Mouse (Mus musculus) midbrain, embryonic 16.5 days (tissue): Measurements from ENCODE around the gene Cog6. TPM values are rescaled to one million over a fixed set of nuclear protein-coding genes. Genes with fewer than 3 reads are reported as not detected.

ENCODE experiments used
- ATAC-seq: fragments of 200-750 bp; cut with Nextera tagmentation; 2 replicates; pipeline ENCODE4 v1.8.0; 2017; ENCODE audit warnings: moderate TSS enrichment
- H3K27ac ChIP-seq: fragments of 300-500 bp; sonication (generic); 2 replicates; pipeline ENCODE4 v1.5.1; 2014; ENCODE audit warnings: mild to moderate bottlenecking, low read length, mixed read lengths
- H3K27me3 ChIP-seq: fragments of 300-500 bp; sonication (generic); 2 replicates; pipeline ENCODE4 v1.6.1; 2014; ENCODE audit warnings: low read depth, low read length, mixed read lengths; ENCODE audit not compliant: control insufficient read depth, insufficient read depth
- H3K36me3 ChIP-seq: fragments of 300-500 bp; sonication (generic); 2 replicates; pipeline ENCODE4 v1.6.1; 2014; ENCODE audit warnings: mild to moderate bottlenecking, low read length, moderate library complexity, mixed read lengths; ENCODE audit not compliant: control insufficient read depth, insufficient read depth
- H3K4me1 ChIP-seq: fragments of 300-500 bp; sonication (generic); 2 replicates; pipeline ENCODE4 v1.6.1; 2014; ENCODE audit warnings: mild to moderate bottlenecking, low read length, mixed read lengths; ENCODE audit not compliant: control insufficient read depth, insufficient read depth
- H3K4me2 ChIP-seq: fragments of 300-500 bp; sonication (generic); 2 replicates; pipeline ENCODE4 v1.6.1; 2014; ENCODE audit warnings: mild to moderate bottlenecking, low read length, mixed read lengths
- H3K4me3 ChIP-seq: fragments of 300-500 bp; sonication (generic); 2 replicates; pipeline ENCODE4 v1.5.1; 2014; ENCODE audit warnings: low read depth, mild to moderate bottlenecking, low read length, moderate library complexity, mixed read lengths
- H3K9ac ChIP-seq: fragments of 300-500 bp; sonication (generic); 2 replicates; pipeline ENCODE4 v1.6.1; 2014; ENCODE audit warnings: low read depth, low read length, mixed read lengths
- H3K9me3 ChIP-seq: fragments of 300-500 bp; sonication (generic); replicated peaks from 2 replicates; pipeline ENCODE4 v1.6.1; 2014; ENCODE audit warnings: mild to moderate bottlenecking, low read length, mixed read lengths; ENCODE audit not compliant: control insufficient read depth, poor library complexity, severe bottlenecking
- WGBS: fragments of 180-500 bp; shearing (Covaris S2); extraction: QIAGEN DNeasy Blood & Tissue Kit; methylation state at CpG from one replicate; pipeline ENCODE4 v1.1.7; 2014; 5-methylcytosine and 5-hydroxymethylcytosine counted together
- polyA plus RNA-seq: library from polyadenylated mRNA; unstranded; fragments of >200 nt; fragmentation: Nextera tagmentation; extraction: Ambion mirVana; gene quantifications from 2 replicates; pipeline ENCODE4 v1.2.1, GENCODE M21; 2015

The Cog6 gene
- polyA plus RNA-seq: 60.0 and 66.4 TPM in 2 replicates

DNA sequence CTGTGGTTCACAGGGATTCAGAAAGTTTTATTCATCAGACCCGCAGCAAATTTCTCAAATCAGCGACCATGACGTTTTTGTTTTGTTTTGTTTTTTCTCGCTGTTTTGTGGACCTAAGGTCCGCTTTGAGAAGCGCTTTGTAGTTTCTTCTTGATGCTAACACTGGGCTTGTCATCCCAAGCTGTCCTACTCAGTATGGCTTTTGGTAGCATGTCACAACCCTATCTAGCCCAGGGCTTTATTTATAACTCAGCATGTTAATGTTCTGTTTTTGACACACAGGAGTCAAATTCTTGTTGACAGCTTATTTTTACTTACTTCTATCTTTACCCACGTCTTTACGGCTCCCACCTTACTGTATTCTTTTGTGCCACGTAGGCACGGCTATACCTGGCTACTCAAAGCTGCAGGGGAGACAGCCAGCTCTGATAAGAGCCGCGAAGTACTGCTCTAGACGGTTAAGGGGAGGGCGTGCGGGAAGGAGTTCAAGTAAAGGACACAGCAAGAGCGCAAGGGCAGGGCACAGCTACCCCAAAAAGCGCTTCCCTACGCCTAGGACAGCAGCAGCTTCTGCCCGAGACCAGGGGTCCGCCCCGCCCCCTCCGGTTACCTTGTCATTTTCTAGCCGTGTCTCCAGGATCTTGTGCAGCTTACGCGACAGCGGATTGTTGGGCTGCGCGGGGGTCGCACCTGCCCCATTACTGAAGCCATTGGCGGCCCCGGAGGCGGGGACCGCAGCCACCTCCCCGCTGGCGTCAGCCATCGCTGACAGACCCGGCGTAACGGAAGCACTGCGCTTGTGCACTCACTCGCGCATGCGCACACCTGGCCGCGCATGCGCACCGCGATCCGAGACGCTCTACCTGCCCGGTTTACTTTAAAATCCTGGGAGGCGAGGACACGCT is at the start of gene Cog6:
Cog6 (minus strand) TSS at position 802 of the 905 bp plus-strand sequence.
- Histone ChIP-seq H3K9me3 (no peaks in the 10 kb centered on the region), H3K4me2 (peak within 1 kb of the TSS; percentile 72), H3K27me3 (no peaks in the 10 kb centered on the region; the same call in 1 of the 2 replicates), H3K9ac (peak within 1 kb of the TSS; percentile 86), H3K36me3 (peaks cover 9% of the 10 kb centered on the region; the same call in 1 of the 2 replicates), H3K27ac (peak within 1 kb of the TSS; percentile 81), H3K4me3 (peak within 1 kb of the TSS; percentile 89), H3K4me1 (peaks cover 7% of the 10 kb centered on the region)
- 4% methylated on average over 53 of the region's 53 CpGs for WGBS
- ATAC-seq: peak; percentile 91

DNA sequence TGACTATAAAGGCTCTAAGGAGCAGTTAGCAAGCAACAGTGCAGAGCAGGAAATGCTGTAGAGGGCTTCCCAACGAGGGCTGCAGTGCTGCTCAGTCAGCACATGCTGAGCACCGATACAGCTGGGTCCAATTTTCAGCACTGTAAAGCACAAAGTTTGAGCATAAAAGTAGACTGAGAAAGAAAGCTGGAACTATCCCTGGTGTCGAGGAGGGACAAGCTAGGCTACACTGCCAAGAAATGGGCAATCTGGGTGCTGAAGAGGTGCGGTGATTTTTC is 49.0 kb upstream of the Cog6 start:
- Histone ChIP-seq H3K27ac (no peak overlapping the region), H3K4me1 (no peaks in the 10 kb centered on the region), H3K9ac (no peak overlapping the region), H3K36me3 (no peaks in the 10 kb centered on the region), H3K4me3 (no peak overlapping the region), H3K4me2 (no peak overlapping the region), H3K9me3 (no peaks in the 10 kb centered on the region), H3K27me3 (no peaks in the 10 kb centered on the region)
- WGBS: 82% methylated on average over 4 of the region's 4 CpGs
- ATAC-seq: no peak

DNA sequence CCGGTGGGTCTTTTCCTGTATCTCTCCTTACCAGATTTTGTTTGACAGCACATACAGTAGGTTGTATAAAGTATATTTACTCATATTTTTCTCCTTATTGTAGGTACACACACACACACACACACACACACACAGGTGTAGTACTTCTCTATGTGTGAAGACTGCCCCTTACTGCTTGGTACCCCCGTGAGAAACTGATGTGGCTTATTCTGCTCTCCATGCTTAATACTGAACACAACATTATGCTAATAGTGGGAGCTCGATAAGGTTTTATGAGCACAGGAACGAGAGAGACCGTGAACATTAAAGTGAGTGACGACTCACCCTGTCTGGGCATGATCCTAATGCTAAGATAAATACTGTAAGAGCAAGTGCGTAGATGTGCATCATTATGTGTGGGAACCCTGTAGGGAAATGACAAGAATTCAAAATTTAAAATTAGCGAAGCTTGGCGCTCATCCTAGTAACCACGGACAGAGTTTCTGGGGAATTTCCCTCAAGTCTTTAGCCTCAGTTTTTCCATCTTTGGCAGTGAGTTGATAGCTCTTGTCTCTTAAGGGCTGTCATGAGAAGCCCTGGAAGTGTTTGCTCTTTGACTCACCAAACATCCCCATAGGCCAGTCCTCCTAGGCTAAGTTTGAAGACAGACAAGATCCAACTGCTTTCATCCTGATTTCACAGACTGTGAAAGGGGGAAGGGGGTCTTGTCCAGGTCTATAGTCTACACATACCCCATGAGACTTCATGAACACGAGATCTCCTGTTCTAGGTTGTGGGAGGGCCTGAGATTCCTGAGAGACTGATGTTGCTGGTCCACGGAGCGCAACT is 48.4 kb upstream of the Cog6 start:
- WGBS: 84% methylated on average over 13 of the region's 13 CpGs
- Histone ChIP-seq H3K27me3 (no peaks in the 10 kb centered on the region), H3K27ac (no peak overlapping the region), H3K9ac (no peak overlapping the region), H3K4me1 (no peaks in the 10 kb centered on the region), H3K36me3 (no peaks in the 10 kb centered on the region), H3K4me3 (no peak overlapping the region), H3K9me3 (no peaks in the 10 kb centered on the region), H3K4me2 (no peak overlapping the region)
- no peak for ATAC-seq

DNA sequence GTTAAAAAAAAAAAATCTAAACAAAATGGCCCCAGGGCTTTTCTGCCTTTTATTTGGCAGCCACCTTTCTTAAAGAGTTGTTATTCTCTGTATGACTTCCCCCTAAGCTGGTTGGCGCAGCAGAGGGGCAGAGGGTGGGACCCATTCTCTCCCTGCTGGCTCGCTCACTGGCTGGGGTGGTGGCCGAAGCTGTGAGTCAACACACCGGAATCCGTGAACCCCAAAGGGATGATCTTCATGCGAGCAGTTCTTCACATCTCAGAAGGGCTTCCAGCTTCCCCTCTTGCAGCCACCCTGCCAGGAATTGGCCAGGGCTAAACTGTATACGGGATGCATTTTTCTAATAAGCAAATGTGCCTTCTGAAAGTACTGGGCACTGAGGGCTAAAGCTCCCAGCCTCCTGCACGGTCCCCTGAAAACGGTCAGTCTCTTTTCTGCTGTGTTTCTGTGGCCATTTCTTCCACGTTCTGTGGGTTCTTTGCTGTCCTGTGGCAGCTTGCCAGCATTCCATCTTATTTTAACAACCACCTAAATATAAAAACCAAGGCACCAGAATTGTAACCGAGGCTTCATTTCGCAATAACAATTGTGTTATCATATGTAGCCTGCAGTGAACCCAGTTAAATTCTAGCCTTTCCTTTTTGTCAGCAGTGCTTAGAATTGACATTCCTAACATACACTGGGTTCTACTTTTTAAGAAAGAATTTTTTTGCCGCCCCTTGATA is 46.5 kb upstream of the Cog6 start:
- Histone ChIP-seq H3K27ac (no peak overlapping the region), H3K9me3 (no peaks in the 10 kb centered on the region), H3K4me1 (no peaks in the 10 kb centered on the region), H3K36me3 (no peaks in the 10 kb centered on the region), H3K9ac (no peak overlapping the region), H3K27me3 (no peaks in the 10 kb centered on the region), H3K4me2 (no peak overlapping the region), H3K4me3 (no peak overlapping the region)
- ATAC-seq: no peak
- 57% methylated on average over 13 of the region's 13 CpGs for WGBS

DNA sequence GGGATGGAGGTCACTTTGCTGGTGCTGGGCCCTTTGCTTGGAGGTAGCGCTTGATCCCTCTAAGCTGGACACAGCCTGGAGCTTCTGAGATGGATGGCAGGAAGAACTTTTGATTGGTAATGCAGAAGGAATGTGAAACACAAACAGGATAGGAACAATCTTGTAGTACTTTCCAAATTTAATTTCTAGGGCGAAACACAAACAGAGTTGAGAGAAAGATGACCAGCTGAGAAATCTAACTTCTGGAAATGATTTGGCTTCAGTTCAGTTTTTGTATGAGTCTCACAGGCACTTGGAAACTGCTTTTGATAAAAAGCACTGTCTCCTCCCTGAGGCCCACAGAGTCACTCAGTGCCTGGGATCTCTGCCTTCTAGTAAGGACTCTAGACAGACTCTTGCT is 42.9 kb upstream of the Cog6 start:
- H3K9ac ChIP-seq: no peak overlapping the region
- no peaks in the 10 kb centered on the region for H3K36me3 ChIP-seq
- ATAC-seq: no peak
- H3K4me3 ChIP-seq: no peak overlapping the region
- H3K27me3 ChIP-seq: no peaks in the 10 kb centered on the region
- H3K4me1 ChIP-seq: no peaks in the 10 kb centered on the region; the same call in 1 of the 2 replicates
- H3K9me3 ChIP-seq: no peaks in the 10 kb centered on the region
- no peak overlapping the region for H3K4me2 ChIP-seq
- WGBS: 85% methylated on average over 2 of the region's 2 CpGs
- no peak overlapping the region for H3K27ac ChIP-seq

DNA sequence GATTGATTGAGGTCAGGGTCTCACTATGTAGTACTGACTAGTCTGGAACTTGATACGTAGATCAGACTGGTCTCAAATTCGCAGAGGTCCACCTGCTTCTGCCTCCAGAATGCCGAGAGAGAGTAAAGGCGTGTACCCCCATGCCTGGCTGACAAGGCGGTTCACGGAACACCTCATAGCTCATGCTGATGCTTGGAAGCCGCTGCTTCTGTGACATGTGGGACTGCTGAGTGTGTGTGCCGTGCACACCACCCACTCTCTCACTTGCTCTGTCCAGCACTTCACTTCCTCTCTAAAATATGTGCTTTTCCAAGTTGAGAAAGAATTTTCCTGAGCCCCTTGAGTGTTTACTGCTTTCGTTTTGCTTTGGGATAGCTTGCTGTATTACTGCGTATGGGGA is 39.4 kb upstream of the Cog6 start:
- no peak for ATAC-seq
- 91% methylated on average over 10 of the region's 10 CpGs for WGBS
- no peak overlapping the region for H3K27ac ChIP-seq

DNA sequence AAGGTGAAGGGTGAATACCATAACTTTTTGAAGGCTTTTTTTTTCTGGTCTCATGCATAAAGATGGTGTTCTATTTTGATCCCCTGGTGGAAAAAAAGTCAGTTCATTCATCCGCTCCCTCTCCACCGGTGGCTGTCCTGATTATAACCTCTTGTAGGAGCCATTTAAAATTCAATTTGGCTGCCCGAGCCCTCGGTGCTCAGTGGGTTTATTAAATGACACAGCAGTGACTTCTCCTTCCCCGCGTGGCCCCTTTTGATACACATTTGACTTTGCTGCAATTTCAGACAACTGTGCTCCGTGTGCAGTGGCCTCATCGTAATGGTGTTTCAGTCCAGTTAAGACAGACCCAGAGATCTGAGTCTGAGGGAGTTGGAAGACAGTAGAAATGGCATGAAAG is 35.3 kb upstream of the Cog6 start:
- Histone ChIP-seq H3K4me3 (no peak overlapping the region), H3K9me3 (no peaks in the 10 kb centered on the region), H3K27ac (no peak overlapping the region), H3K9ac (no peak overlapping the region), H3K4me1 (no peaks in the 10 kb centered on the region; the same call in 1 of the 2 replicates), H3K4me2 (no peak overlapping the region), H3K36me3 (no peaks in the 10 kb centered on the region), H3K27me3 (no peaks in the 10 kb centered on the region)
- ATAC-seq: no peak
- 19% methylated on average over 8 of the region's 8 CpGs for WGBS

More for the DNA sequence above, 39.4 kb upstream of the Cog6 start:
- Histone ChIP-seq H3K9ac (no peak overlapping the region), H3K9me3 (no peaks in the 10 kb centered on the region), H3K4me1 (no peaks in the 10 kb centered on the region; the same call in 1 of the 2 replicates), H3K4me3 (no peak overlapping the region), H3K36me3 (no peaks in the 10 kb centered on the region), H3K27me3 (no peaks in the 10 kb centered on the region), H3K4me2 (no peak overlapping the region)

DNA sequence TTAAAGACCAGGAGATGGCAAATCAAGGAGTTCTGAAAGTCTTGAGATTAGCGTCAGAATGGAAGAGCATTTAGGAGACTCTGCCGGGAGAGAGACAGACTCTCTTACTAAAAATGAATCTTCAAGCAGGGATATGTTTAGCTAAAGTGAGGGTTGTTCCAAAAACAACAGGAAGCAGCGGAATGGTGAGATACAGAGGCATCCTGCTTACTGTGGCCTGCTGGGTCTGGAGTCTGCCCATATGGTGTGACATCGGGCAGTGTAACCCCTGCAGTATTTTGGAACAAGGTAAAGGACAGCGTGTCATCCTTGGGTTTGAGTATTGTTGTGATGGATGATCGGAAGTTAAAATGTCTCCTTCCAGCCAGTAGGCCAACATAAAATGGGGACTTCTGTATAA is 29.3 kb upstream of the Cog6 start:
- H3K27ac ChIP-seq: no peak overlapping the region
- 83% methylated on average over 6 of the region's 6 CpGs for WGBS
- no peak overlapping the region for H3K9ac ChIP-seq
- H3K9me3 ChIP-seq: no peaks in the 10 kb centered on the region
- H3K4me3 ChIP-seq: no peak overlapping the region
- H3K4me2 ChIP-seq: peak overlapping the region; percentile 21; the same call in 1 of the 2 replicates
- peaks cover 16% of the 10 kb centered on the region for H3K4me1 ChIP-seq
- H3K27me3 ChIP-seq: no peaks in the 10 kb centered on the region
- ATAC-seq: no peak
- no peaks in the 10 kb centered on the region for H3K36me3 ChIP-seq
